Mouse (Mus musculus) CH12.LX (cell line): Measurements from ENCODE around the gene Ubap2l.

Source experiments
- BHLHE40 ChIP-seq: IDR thresholded peaks from 2 replicates; pipeline ENCODE4 v1.6.1; 2011; ENCODE audit warnings: mild to moderate bottlenecking, low read depth, low read length, improper control_type of control experiment
- CHD1 ChIP-seq: IDR thresholded peaks from 2 replicates; pipeline ENCODE4 v1.6.1; 2012; ENCODE audit warnings: low read depth, low read length, improper control_type of control experiment, inconsistent platforms
- CHD2 ChIP-seq: IDR thresholded peaks from 2 replicates; pipeline ENCODE4 v1.6.1; 2011; ENCODE audit warnings: low read length, improper control_type of control experiment
- CTCF ChIP-seq, 2 experiments: IDR thresholded peaks in 1 of 2; conservative IDR thresholded peaks in 1 of 2; 2 replicates each; pipeline ENCODE4 v1.5.1; 2011 to 2012; ENCODE audit warnings: low read depth in 2 of 2, low read length in 2 of 2, improper control_type of control experiment in 1 of 2, inconsistent platforms in 1 of 2, mild to moderate bottlenecking in 1 of 2, moderate library complexity in 1 of 2
- GABPA ChIP-seq: IDR thresholded peaks from 2 replicates; pipeline ENCODE4 v1.6.1; 2012; ENCODE audit warnings: low read depth, low read length, improper control_type of control experiment, inconsistent platforms; ENCODE audit not compliant: insufficient replicate concordance
- JUND ChIP-seq: conservative IDR thresholded peaks from 2 replicates; pipeline ENCODE4 v1.6.1; 2011; ENCODE audit warnings: low read depth, low read length, improper control_type of control experiment
- MAFK ChIP-seq: IDR thresholded peaks from 2 replicates; pipeline ENCODE4 v1.6.1; 2011; ENCODE audit warnings: low read length, improper control_type of control experiment; ENCODE audit not compliant: insufficient replicate concordance
- MAX ChIP-seq: IDR thresholded peaks from 2 replicates; pipeline ENCODE4 v1.6.1; 2011; ENCODE audit warnings: low read length, improper control_type of control experiment
- NELFE ChIP-seq: IDR thresholded peaks from 2 replicates; pipeline ENCODE4 v1.6.1; 2011; ENCODE audit warnings: low read depth, low read length, improper control_type of control experiment
- POLR2A ChIP-seq: IDR thresholded peaks from 2 replicates; pipeline ENCODE4 v1.6.1; 2011; ENCODE audit warnings: low read depth, mild to moderate bottlenecking, improper control_type of control experiment, low read length
- TCF12 ChIP-seq: IDR thresholded peaks from 2 replicates; pipeline ENCODE4 v1.6.1; 2014; ENCODE audit warnings: low read depth, mild to moderate bottlenecking, inconsistent platforms, low read length, improper control_type of control experiment

DNA sequence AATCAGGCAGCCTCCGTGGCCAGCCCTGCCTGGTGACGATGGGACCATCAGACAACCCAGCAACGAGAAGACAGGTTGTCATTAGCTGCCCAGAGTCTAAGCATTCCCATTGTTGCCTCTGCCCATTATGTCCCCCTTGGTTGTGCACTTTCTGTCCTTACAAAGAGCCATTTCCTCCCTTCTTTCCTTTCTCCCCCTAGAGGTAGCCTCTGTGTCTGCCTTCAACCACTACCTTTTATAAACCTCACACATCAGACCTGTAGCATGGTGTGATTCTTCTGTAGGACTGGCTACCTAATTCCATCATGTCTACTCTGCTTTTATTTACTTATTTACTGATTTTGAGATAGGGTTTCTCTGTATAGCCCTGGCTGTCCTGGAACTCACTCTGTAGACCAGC is 65.2 kb downstream of the Ubap2l start:
- TF ChIP-seq BHLHE40: no peak
- TF ChIP-seq CTCF (conservative IDR thresholded peaks at IDR 0.05 in 1 of 2, IDR thresholded peaks at IDR 0.05 in 1 of 2; ENCODE audit: low read depth in 2 of 2, low read length in 2 of 2): peak in 1 of 2 experiments; percentile 42; a peak in 2 of 4 replicates
- no peak for TF ChIP-seq TCF12
- no peak for TF ChIP-seq CHD2
- no peak for TF ChIP-seq MAFK
- no peak for TF ChIP-seq CHD1
- no peak for TF ChIP-seq MAX
- TF ChIP-seq POLR2A: no peak
- no peak for TF ChIP-seq JUND
- no peak for TF ChIP-seq GABPA
- TF ChIP-seq NELFE: no peak
